In the genomic region with DNA sequence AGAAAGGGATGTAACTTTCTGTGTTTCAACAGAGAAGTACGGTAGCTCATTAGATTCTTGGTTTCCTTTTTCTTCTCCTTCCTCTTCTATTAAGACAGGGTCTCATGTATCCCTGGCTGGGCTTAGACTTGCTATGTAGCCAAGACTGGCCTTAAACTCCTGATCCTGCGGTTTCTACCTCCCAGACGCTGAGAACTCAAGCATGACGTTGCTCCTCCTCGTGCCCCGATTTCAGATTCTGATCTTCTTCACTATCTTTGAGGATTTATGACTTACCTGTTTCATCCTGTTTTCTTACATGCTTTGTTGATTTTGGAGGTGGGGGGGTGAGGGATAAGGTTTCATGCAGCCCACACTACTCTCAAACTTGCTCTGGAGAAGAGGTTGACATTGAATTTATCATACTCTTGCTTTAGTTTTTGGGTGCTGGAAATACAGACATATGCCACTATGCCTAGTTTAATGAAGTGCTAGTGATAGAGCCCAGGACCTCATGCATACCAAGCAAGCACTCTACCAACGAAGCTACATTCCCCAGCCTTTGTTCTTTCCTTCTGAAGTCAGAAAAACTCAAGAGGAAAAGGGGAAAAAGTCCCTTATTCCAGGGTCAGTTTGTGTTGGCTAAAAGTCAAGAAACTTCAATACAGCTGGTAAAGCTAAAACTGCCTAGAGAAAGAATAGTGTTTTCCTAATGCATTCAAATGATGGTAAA, we compare ENCODE assay signal across 10 mouse cellular contexts. TPM values are rescaled to one million over a fixed set of nuclear protein-coding genes. Genes with fewer than 3 reads are reported as not detected.
DNase-seq lines count a peak whose midpoint lies in the region; TF ChIP-seq lines count a peak whose summit lies in the region.
"Had no signal": no experiment of that assay in that cellular context is flagged by ENCODE, and none has a peak within 500 bp of the region (broad histone marks: within the 10 kb centered on the region; RNA-seq: fewer than 3 reads in every experiment).

No protein-coding gene starts in this region.

- intact Hi-C loops in gastrocnemius, adult 2 months (cut with DNase I), result no loop called here

- H3K4me3 ChIP-seq in gastrocnemius, adult 2 months, result peak overlapping the region; percentile 83; the same call in 1 of the 2 replicates
- H3K4me3 ChIP-seq in lung, adult 2 months (replicated peaks; ENCODE audit: extremely low read depth, low read depth, low read length), result no peak overlapping the region

- no peak for TF ChIP-seq CTCF in gastrocnemius, adult 2 months (IDR thresholded peaks at IDR 0.05)
- no peak for TF ChIP-seq CTCF in lung, adult 2 months (IDR thresholded peaks at IDR 0.05; ENCODE audit: insufficient read depth, low read length)

- 69% methylated on average over 7 of the region's 7 CpGs for WGBS in lung, adult 2 months

- DNase-seq in gastrocnemius, adult 2 months, result no peak
- no peak for DNase-seq in gastrocnemius, adult 8-10 months (ENCODE audit: low spot score in 2 of 2)
- peak; percentile 52 for DNase-seq in kidney, adult 9 months
- no peak for DNase-seq in kidney, postnatal 14 days
- DNase-seq in lung, postnatal 10 days, result peak; percentile 45
- no peak for DNase-seq in lung, adult 2 months
- peak; percentile 42 for DNase-seq in lung, postnatal 36 days
- DNase-seq in frontal cortex, postnatal 10 days (ENCODE audit: low spot score in 2 of 2), result no peak
- DNase-seq: cerebellum, postnatal 25 days; gastrocnemius, postnatal 10 days had no signal

- H3K27ac ChIP-seq in gastrocnemius, adult 2 months, result peak overlapping the region; percentile 92

- TF ChIP-seq POLR2A in lung, adult 2 months (IDR thresholded peaks at IDR 0.05; ENCODE audit: borderline replicate concordance, extremely low read depth, low read depth, low read length), result no peak

- H3K4me1 ChIP-seq in lung, adult 2 months (ENCODE audit: control insufficient read depth, insufficient read depth, low read length), result peaks cover 17% of the 10 kb centered on the region

RNA-seq across cellular contexts. Expression of a gene that starts 2.8 kb away (rescaled TPM):
- 10 to 100 TPM; 18.9 to 21.4 TPM for total RNA-seq in gastrocnemius, adult 2 months (2021)
- 10 to 100 TPM; 17.2 to 23.5 (median 21.3) TPM for total RNA-seq in gastrocnemius, adult 8-10 months (2022)
- polyA plus RNA-seq in lung, adult 2 months (2012; rRNA removed), result 11.7 and 19.4 TPM in 2 replicates

RNA-seq across cellular contexts. Expression of a gene that starts 3.3 kb away (rescaled TPM):
- total RNA-seq in gastrocnemius, adult 2 months (2021), result 10 to 100 TPM; 35.4 to 43.5 TPM
- total RNA-seq in gastrocnemius, adult 8-10 months (2022), result 10 to 100 TPM; 36.7 to 39.9 (median 38.5) TPM
- 159 and 171 TPM in 2 replicates for polyA plus RNA-seq in lung, adult 2 months (2012; rRNA removed)

Comparison
In these comparisons a context has a peak if more than half of its experiments do, and no peak if none do; other contexts are left out.
1. DNase-seq: peak in kidney, adult 9 months (single experiment), lung, postnatal 10 days (single experiment) and lung, postnatal 36 days (single experiment); none in gastrocnemius, adult 2 months (single experiment), gastrocnemius, adult 8-10 months (0 of 2), kidney, postnatal 14 days (single experiment), lung, adult 2 months (single experiment) and frontal cortex, postnatal 10 days (0 of 2).